Mouse (Mus musculus): ENCODE results near the gene Celf2. TPM values are rescaled to one million over a fixed set of nuclear protein-coding genes. Genes with fewer than 3 reads are reported as not detected.

Celf2 gene
- polyA plus RNA-seq, 1 experiment from 2014 or later, result 68.8 TPM

DNA sequence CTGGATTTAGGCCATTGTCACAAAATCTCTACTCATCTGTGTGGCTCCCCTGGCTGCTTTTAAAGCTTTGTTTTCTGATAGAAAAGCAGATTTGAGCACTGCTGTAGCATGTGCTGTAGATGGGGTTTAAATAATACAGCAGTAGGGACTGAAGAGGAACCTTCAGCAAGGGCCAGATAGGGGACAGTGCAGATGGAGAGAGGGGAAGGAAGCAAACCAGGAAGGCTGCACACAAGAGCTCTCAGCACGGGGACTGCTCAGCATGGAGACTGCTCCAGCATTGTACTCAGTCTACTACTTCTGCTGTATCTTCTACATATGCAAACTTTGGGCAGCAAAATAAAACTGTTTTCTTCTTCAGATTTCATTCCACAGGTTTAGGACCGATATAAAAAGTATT is 687.8 kb downstream of the Celf2 start:
- no peak overlapping the region for H3K9ac ChIP-seq (ENCODE audit: low read depth, low read length)
- H3K4me2 ChIP-seq (ENCODE audit: low read depth, low read length), result no peak overlapping the region
- H3K4me3 ChIP-seq (ENCODE audit: low read depth, low read length), result no peak overlapping the region
- H3K4me1 ChIP-seq (ENCODE audit: control insufficient read depth, insufficient read depth, low read length), result no peaks in the 10 kb centered on the region
- H3K36me3 ChIP-seq (ENCODE audit: control insufficient read depth, insufficient read depth, low read length), result no peaks in the 10 kb centered on the region
- WGBS, result 66% methylated on average over 2 of the region's 2 CpGs
- no peaks in the 10 kb centered on the region for H3K9me3 ChIP-seq (ENCODE audit: control insufficient read depth, low read length)
- H3K27me3 ChIP-seq (replicated peaks; ENCODE audit: control insufficient read depth, insufficient read depth, low read length), result no peaks in the 10 kb centered on the region
- H3K27ac ChIP-seq (replicated peaks; ENCODE audit: low read depth, low read length), result no peak overlapping the region
- no peak for ATAC-seq (ENCODE audit: low read depth)
- DNase-seq (ENCODE audit: low spot score), result no peak

DNA sequence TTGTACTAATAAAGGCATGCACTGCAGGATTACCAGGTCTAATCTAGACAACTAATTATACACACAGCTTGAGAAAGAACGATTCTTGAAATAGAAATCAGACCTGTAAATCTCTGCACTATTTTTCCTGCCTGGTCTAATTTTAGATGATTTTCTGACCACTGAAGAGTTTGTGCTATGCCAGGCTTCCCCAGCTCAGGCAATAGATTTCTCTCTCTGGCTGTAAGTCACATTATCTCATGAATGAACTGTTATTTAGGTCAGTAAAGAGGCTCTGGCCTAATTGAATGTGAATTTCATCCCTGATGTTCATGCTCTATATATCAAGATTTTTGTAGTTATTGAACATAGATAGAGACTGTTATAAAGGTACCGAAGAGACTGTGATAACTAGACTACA is 694.1 kb downstream of the Celf2 start:
- no peak for DNase-seq (ENCODE audit: low spot score)
- Histone ChIP-seq H3K27ac (replicated peaks; ENCODE audit: low read depth, low read length) (no peak overlapping the region), H3K27me3 (replicated peaks; ENCODE audit: control insufficient read depth, insufficient read depth, low read length) (no peaks in the 10 kb centered on the region), H3K9ac (ENCODE audit: low read depth, low read length) (no peak overlapping the region), H3K36me3 (ENCODE audit: control insufficient read depth, insufficient read depth, low read length) (no peaks in the 10 kb centered on the region), H3K4me1 (ENCODE audit: control insufficient read depth, insufficient read depth, low read length) (no peaks in the 10 kb centered on the region), H3K9me3 (ENCODE audit: control insufficient read depth, low read length) (0 out of 2 replicates have a peak, but pooled peaks cover 4% of the 10 kb centered on the region), H3K4me2 (ENCODE audit: low read depth, low read length) (no peak overlapping the region), H3K4me3 (ENCODE audit: low read depth, low read length) (no peak overlapping the region)
- WGBS, result 73% methylated on average over 2 of the region's 2 CpGs
- ATAC-seq (ENCODE audit: low read depth), result no peak

DNA sequence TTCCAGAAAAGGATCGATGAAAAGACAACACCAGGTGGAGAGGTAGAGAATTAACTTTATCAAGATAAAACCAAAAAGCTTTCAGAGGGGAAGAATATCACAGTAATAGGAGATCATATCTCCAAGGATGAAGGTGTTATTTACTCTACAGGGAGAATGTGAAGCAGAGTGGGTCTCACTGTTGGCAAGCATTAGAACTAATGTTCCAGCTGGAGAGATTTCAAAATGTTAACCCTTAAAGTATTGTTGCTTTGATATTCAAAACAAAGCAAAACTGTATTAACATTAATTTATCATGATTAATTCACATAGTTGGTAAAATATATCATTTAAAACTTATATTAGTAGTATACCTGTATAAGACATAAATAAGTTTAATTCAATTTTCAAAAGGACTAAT is 700.6 kb downstream of the Celf2 start:
- H3K9me3 ChIP-seq (ENCODE audit: control insufficient read depth, low read length), result 0 out of 2 replicates have a peak, but pooled peaks cover 4% of the 10 kb centered on the region
- H3K27me3 ChIP-seq (replicated peaks; ENCODE audit: control insufficient read depth, insufficient read depth, low read length), result no peaks in the 10 kb centered on the region
- H3K4me2 ChIP-seq (ENCODE audit: low read depth, low read length), result no peak overlapping the region
- H3K4me3 ChIP-seq (ENCODE audit: low read depth, low read length), result no peak overlapping the region
- ATAC-seq (ENCODE audit: low read depth), result no peak
- H3K9ac ChIP-seq (ENCODE audit: low read depth, low read length), result no peak overlapping the region
- H3K27ac ChIP-seq (replicated peaks; ENCODE audit: low read depth, low read length), result no peak overlapping the region
- 82% methylated on average over 1 of the region's 1 CpGs for WGBS
- H3K4me1 ChIP-seq (ENCODE audit: control insufficient read depth, insufficient read depth, low read length), result no peaks in the 10 kb centered on the region
- no peak for DNase-seq (ENCODE audit: low spot score)
- no peaks in the 10 kb centered on the region for H3K36me3 ChIP-seq (ENCODE audit: control insufficient read depth, insufficient read depth, low read length)

DNA sequence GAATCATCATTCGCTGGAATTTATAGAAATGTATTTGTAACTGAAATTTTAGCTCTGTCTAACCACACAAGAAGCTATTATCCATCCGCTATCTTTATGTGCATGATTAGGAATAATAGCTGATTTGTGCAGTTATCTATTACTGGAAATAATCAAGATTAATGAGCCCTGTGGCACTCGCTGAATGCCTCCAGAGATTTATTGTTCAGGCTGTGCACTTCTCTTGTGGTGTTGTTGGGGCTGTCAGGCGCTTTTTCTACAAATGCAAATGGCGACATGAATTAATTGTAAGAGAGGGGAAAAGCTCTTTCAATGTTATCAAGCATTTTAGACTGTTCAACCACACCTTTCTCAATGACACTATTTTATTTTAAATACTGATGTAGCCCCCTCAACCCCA is 712.6 kb downstream of the Celf2 start:
- Histone ChIP-seq H3K27me3 (replicated peaks; ENCODE audit: control insufficient read depth, insufficient read depth, low read length) (no peaks in the 10 kb centered on the region), H3K9me3 (ENCODE audit: control insufficient read depth, low read length) (no peaks in the 10 kb centered on the region), H3K27ac (replicated peaks; ENCODE audit: low read depth, low read length) (no peak overlapping the region), H3K4me2 (ENCODE audit: low read depth, low read length) (no peak overlapping the region), H3K36me3 (ENCODE audit: control insufficient read depth, insufficient read depth, low read length) (no peaks in the 10 kb centered on the region), H3K4me3 (ENCODE audit: low read depth, low read length) (no peak overlapping the region), H3K4me1 (ENCODE audit: control insufficient read depth, insufficient read depth, low read length) (no peaks in the 10 kb centered on the region), H3K9ac (ENCODE audit: low read depth, low read length) (no peak overlapping the region)
- DNase-seq (ENCODE audit: low spot score) (no peak), ATAC-seq (ENCODE audit: low read depth) (no peak)
- 86% methylated on average over 5 of the region's 5 CpGs for WGBS

DNA sequence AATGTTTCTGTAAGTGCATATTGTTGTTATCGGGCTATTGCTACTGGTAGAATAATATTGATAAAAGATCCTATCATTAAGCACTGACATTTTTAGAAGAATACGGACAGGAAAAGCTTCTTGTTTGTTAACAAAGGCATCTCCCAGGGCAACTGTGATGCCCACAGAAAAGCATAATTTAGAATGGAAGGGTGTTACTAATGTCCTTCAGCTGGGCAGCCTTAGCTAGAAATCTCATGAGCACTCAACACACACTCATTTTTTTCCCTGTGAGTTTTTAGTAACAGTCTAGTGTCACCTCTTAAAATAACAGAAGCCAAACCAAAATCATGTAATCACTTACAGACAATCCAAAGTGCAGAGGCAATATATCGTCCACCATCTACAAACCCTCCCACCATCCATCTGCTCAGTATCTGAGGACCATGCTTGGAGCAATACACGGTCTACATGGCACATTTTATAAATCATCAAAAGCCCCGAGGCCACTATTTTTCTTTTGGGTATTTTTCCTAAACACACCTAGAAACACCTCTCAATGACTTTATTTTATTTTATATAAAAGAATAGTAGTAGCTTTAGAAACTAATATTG is 713.3 kb downstream of the Celf2 start:
- no peak overlapping the region for H3K4me2 ChIP-seq (ENCODE audit: low read depth, low read length)
- no peak for ATAC-seq (ENCODE audit: low read depth)
- no peak for DNase-seq (ENCODE audit: low spot score)
- 69% methylated on average over 5 of the region's 5 CpGs for WGBS
- no peaks in the 10 kb centered on the region for H3K27me3 ChIP-seq (replicated peaks; ENCODE audit: control insufficient read depth, insufficient read depth, low read length)
- no peaks in the 10 kb centered on the region for H3K9me3 ChIP-seq (ENCODE audit: control insufficient read depth, low read length)
- H3K4me3 ChIP-seq (ENCODE audit: low read depth, low read length), result no peak overlapping the region
- no peak overlapping the region for H3K9ac ChIP-seq (ENCODE audit: low read depth, low read length)
- no peaks in the 10 kb centered on the region for H3K4me1 ChIP-seq (ENCODE audit: control insufficient read depth, insufficient read depth, low read length)
- H3K36me3 ChIP-seq (ENCODE audit: control insufficient read depth, insufficient read depth, low read length), result no peaks in the 10 kb centered on the region
- H3K27ac ChIP-seq (replicated peaks; ENCODE audit: low read depth, low read length), result no peak overlapping the region

DNA sequence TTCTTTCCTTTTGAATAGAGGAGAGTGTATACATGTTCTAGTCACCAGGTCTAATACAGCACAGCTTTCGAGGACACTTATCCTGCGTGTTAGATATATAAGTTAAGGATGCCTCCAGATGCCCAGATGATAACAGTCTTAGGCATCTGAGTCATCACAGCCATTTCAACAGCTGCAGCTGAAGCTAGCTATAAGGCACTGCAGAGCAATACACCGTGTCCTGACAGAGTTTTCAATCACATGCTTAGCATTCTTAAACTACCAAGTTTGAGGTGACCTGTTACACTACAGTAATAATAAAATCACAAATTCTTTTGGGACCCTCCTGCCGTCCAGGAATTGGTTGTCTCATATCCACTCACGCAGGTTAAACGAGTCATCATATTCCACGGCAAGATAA is 714.5 kb downstream of the Celf2 start:
- no peaks in the 10 kb centered on the region for H3K9me3 ChIP-seq (ENCODE audit: control insufficient read depth, low read length)
- 58% methylated on average over 7 of the region's 7 CpGs for WGBS
- no peak overlapping the region for H3K4me2 ChIP-seq (ENCODE audit: low read depth, low read length)

DNA sequence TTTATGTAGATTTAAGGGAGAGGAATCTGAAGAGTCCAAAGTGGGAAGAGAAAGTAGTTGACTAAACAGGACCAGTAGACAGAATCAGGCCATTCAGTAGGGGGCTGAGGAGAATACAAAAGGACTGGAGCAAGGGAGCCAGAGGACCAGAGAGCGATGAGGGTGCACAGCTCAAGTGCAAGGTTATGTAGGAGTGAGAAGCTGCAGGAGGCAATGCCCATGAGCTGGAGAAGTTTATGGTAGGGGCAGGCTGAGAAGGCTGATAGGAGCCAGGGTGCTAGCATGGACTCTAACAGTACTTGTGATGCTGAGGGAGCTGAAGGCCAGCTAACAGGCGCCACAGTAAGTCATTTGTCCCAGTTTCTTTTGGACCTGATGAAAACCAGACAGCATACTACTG is 718.5 kb downstream of the Celf2 start:
- Histone ChIP-seq H3K9me3 (ENCODE audit: control insufficient read depth, low read length) (no peaks in the 10 kb centered on the region), H3K4me1 (ENCODE audit: control insufficient read depth, insufficient read depth, low read length) (no peaks in the 10 kb centered on the region), H3K36me3 (ENCODE audit: control insufficient read depth, insufficient read depth, low read length) (no peaks in the 10 kb centered on the region), H3K4me2 (ENCODE audit: low read depth, low read length) (no peak overlapping the region), H3K9ac (ENCODE audit: low read depth, low read length) (no peak overlapping the region), H3K4me3 (ENCODE audit: low read depth, low read length) (no peak overlapping the region), H3K27me3 (replicated peaks; ENCODE audit: control insufficient read depth, insufficient read depth, low read length) (no peaks in the 10 kb centered on the region), H3K27ac (replicated peaks; ENCODE audit: low read depth, low read length) (no peak overlapping the region)
- DNase-seq (ENCODE audit: low spot score), result no peak
- ATAC-seq (ENCODE audit: low read depth), result no peak
- WGBS, result 77% methylated on average over 2 of the region's 2 CpGs

More for the DNA sequence above, 714.5 kb downstream of the Celf2 start:
- Histone ChIP-seq H3K4me1 (ENCODE audit: control insufficient read depth, insufficient read depth, low read length) (no peaks in the 10 kb centered on the region), H3K27ac (replicated peaks; ENCODE audit: low read depth, low read length) (no peak overlapping the region), H3K27me3 (replicated peaks; ENCODE audit: control insufficient read depth, insufficient read depth, low read length) (no peaks in the 10 kb centered on the region), H3K9ac (ENCODE audit: low read depth, low read length) (no peak overlapping the region), H3K36me3 (ENCODE audit: control insufficient read depth, insufficient read depth, low read length) (no peaks in the 10 kb centered on the region), H3K4me3 (ENCODE audit: low read depth, low read length) (no peak overlapping the region)
- ATAC-seq (ENCODE audit: low read depth) (no peak), DNase-seq (ENCODE audit: low spot score) (peak; percentile 22)

DNA sequence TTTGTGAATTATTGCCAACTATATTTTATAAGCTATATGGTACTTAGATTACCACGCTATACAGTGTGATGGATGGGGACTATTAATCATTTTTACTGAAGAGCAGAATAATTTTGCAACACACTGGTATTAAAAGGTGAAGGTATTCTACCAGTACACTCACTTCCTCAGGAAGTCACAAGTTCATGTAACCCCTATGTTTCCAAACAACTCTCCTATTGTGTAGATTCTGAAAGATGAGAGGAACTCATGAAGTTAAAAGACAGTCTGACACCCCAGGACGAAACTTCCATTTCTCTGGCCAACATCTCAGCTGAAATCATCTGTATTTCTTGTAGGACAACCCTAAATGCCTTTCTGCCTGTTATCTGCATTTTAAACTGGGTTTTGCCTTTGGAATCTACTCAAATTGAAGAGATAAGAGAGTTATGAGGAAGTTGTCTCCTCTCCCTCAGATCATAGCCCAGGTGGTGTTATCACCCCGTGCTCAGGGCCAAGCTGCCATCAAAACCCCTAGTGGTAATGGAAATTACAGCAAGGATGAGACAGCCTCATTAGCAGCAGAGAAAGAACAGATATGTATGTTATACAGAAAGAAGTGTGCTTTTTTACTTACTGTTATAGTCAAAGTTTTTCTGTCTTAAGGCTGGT is 722.7 kb downstream of the Celf2 start:
- no peaks in the 10 kb centered on the region for H3K36me3 ChIP-seq (ENCODE audit: control insufficient read depth, insufficient read depth, low read length)
- H3K4me2 ChIP-seq (ENCODE audit: low read depth, low read length), result no peak overlapping the region
- H3K4me3 ChIP-seq (ENCODE audit: low read depth, low read length), result no peak overlapping the region
- 60% methylated on average over 3 of the region's 3 CpGs for WGBS
- H3K4me1 ChIP-seq (ENCODE audit: control insufficient read depth, insufficient read depth, low read length), result no peaks in the 10 kb centered on the region
- no peaks in the 10 kb centered on the region for H3K9me3 ChIP-seq (ENCODE audit: control insufficient read depth, low read length)
- DNase-seq (ENCODE audit: low spot score) (no peak), ATAC-seq (ENCODE audit: low read depth) (no peak)
- H3K9ac ChIP-seq (ENCODE audit: low read depth, low read length), result no peak overlapping the region
- no peaks in the 10 kb centered on the region for H3K27me3 ChIP-seq (replicated peaks; ENCODE audit: control insufficient read depth, insufficient read depth, low read length)
- H3K27ac ChIP-seq (replicated peaks; ENCODE audit: low read depth, low read length), result no peak overlapping the region

DNA sequence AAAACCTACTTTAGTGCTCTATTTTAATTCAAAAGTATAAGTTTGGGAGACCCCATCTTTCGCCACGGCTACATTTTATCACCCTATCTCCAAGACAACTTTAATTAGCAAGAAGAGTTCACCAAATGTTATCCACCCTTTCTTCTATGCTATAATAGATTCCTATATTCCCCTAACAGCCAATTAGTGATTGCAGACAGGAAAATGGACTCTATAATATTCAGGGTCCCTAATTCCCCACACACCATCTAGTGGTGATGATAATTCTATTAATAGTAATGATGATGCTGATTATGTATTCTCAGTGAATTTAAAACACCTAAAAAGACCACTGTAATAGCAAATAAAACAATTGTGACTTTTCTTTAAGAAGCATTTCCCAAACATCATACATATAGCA is 739.1 kb downstream of the Celf2 start:
- Histone ChIP-seq H3K36me3 (ENCODE audit: control insufficient read depth, insufficient read depth, low read length) (no peaks in the 10 kb centered on the region), H3K4me2 (ENCODE audit: low read depth, low read length) (no peak overlapping the region), H3K4me1 (ENCODE audit: control insufficient read depth, insufficient read depth, low read length) (no peaks in the 10 kb centered on the region), H3K27me3 (replicated peaks; ENCODE audit: control insufficient read depth, insufficient read depth, low read length) (no peaks in the 10 kb centered on the region), H3K27ac (replicated peaks; ENCODE audit: low read depth, low read length) (no peak overlapping the region), H3K4me3 (ENCODE audit: low read depth, low read length) (no peak overlapping the region), H3K9me3 (ENCODE audit: control insufficient read depth, low read length) (no peaks in the 10 kb centered on the region), H3K9ac (ENCODE audit: low read depth, low read length) (no peak overlapping the region)
- ATAC-seq (ENCODE audit: low read depth) (peak; percentile 74; the same call in 1 of the 2 replicates), DNase-seq (ENCODE audit: low spot score) (no peak)
- WGBS, result 95% methylated on average over 2 of the region's 2 CpGs

All from embryonic facial prominence, embryonic 14.5 days (tissue).